Mouse (Mus musculus): ENCODE results near the gene Ube2t.

GRCm38 (mm10) chr1:134998231-134998630 is 35.9 kb downstream of the Ube2t start:
- TF ChIP-seq ZNF384 (IDR thresholded peaks at IDR 0.05; ENCODE audit: low read depth, low read length) (no peak), MAFK (IDR thresholded peaks at IDR 0.05; ENCODE audit: insufficient read depth, low read depth, low read length) (no peak)

Data from ES-E14 (cell line).